Mouse (Mus musculus) kidney, adult 8-10 months (tissue): ENCODE results near the gene Kri1.
"Not testable (repeated sequence)": the region's sequence is repeated elsewhere in the genome, so short reads cannot be mapped to it uniquely, and the experiment has no call there.

Experiments used
- DNase-seq, 2 experiments: peaks; one replicate each; pipeline ENCODE4 v3.0.0; 2022

The Kri1 gene

DNA sequence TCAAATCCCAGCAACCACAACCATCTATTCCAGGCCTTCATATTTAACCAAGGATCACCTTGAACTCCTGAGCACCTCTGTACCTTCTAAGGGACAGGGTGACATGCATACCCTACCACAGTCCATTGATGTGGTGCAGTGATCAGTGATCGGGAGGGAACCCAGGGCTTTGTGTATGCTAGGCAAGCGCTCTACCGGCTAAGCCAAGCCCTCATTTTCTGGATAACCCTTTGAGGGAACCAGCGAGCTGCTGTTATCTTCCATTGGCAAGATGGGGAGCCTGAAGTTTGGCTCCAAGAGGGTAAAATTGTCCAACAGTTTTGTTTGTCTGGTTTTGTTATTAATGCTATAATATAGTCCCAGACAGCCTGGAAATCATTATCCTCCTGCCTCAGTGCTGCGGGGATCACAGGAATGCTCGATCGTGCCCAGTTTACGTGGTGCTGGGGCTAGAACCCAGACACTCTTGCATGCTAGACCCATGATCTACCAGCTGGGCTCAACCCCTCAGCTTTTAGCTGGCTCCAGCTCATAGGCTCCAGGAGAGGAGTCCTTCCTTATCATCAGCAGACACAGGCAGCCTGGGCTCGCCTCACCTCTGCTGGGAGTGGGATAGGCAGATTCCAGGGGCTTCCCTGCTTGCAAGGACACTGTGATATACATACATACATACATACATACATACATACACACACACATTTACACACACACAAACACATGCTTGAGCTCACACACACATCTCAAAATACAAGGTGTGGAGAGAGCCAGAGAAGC is 26.8 kb upstream of the Kri1 start:
- DNase-seq = no peak

DNA sequence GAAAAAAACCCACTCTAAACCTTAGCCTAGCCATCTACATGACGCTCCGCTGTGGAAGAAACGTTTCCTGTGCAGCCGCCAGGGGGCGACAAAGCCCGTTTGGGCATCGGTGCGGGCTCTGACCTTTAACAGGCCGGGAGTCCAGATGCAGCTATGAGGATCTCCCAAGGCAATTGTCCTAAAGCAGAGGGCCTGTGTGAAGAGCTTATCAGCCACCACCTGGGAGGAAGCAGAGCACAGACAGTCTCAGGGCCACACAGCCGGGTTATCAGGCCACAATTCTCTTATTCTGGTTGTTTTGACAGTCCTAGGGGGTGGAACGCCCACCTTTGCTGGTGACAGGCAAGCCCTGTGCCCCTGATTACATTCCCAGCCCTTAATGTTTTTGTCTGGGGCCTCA is 25.6 kb upstream of the Kri1 start:
- DNase-seq = peak; percentile 73 to 84

DNA sequence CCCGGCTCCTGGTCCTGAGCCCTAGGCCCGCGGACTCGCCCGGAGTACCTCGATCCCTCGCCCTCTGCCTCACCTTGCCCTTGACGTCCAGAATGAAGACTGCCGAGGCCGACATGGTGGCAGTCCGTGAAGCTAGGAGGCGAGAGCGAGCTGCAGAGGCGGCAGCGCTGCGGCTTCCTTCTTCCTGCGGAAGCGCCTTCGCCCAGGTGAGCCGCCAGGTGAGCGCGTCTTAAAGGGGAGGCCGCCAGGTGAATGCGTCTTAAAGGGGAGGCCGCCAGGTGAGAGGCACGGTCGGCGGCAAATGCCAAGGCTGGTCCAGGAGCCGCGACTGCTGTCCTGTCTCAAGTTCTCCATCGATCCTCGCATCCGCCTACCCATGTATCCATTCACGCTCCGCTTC is 24.4 kb upstream of the Kri1 start, which contains the start of gene Ap1m2:
Ap1m2 (minus strand) TSS at position 204 of the 400 bp plus-strand sequence.
- peak; percentile 50 to 56 for DNase-seq

DNA sequence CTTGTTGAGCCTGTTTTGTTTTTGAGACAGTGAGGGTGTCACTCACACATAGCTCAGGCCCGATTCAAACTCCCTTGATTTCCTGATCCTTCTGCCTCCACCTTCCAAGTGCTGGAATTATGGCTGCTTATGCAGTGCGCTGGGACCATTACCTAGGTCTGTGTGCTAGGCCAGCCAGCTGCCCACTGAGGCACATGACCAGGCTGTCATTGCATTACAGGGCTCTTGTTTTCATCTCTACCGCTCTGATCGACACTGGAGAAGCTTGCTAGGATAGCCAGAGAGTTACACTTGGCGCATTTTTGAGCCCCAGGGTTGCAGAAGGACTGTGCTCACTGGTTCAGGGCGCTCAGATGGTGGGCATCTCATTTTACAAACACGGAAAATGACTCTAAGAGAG is 23.9 kb upstream of the Kri1 start:
- DNase-seq = no peak

DNA sequence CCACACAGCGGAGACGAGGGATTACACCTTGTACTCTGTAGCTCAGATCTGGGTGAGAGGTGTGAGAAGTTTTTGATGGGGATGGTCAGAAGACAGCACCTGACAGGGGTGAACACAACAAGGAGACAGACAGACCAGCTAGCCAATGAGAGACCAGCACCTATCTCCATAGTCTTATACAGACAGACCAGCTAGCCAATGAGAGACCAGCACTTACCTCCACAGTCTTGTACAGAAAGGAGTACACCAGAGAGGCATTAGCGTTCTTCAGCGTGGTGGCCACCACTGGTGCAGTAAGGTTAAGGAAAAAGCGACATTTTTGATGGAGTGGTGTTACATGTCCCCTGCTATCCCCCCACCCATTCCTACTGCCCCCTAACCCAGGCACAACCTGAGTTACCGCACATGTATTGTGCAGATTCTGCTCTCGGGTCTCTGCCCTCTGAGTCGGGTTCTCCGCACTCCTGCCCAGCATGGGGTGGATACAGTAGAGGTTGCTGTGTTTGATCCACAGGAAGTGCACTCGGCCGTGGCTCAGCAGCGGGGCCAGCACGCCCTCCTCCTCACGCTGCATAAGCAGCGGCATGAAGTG is 21.5 kb upstream of the Kri1 start:
- peak in 1 of 2 experiments; percentile 21 for DNase-seq

DNA sequence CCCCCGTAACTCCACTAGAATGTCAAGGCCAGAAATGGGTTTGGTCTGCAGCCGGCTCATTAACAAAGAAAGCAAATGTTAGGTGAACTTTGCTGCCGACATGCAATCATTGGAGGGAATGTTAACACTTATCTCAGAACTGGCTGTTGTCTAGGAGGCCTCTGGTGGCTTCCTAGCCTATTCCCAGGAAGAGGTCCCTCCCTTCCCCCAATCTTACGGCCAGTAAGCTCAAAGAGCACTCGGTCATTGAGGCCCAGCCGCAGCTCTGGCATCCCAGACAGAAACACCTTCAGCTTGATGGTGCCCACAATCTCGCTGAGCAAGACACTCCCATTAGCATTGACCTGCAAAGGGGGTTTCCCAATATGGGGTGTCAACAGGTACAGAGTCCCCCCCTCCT is 17.3 kb upstream of the Kri1 start:
- DNase-seq = no peak

DNA sequence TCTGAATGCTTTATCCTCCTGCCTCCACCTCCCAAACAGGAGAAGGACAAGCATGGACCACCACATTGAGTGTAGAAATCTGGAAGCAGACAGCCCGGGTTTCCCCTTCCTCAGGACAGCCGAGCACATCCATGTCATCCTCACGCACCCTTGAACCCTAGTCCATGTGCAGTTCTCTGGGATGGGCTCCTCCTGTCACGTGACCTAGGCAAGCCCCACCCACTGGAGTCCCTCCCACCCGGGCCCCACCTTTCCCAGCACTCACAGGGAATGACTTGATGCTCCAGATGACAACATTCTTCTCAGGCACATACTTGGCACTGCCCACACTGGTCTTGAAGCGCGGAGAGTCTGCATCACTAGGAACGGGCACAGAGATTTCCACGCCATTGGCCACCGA is 11.2 kb upstream of the Kri1 start:
- no peak for DNase-seq

DNA sequence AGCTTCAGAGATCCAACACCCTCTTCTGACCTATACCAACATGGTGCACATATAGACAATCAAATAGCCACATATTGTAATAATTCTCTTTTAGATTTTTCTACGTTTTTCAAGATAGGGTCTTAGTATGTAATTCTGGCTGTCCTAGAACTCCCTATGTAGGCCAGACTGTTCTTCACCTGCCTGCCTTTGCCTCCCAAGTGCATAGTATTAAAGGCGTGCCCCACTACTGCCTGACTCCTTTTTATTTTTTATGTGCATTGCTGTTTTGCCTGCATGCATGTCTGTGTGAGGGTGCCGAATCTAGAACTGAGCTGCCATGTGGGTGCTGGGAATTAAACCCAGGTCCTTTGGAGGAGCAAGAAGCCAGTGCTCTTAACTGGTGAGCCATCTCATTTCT is 4.5 kb upstream of the Kri1 start:
- no peak for DNase-seq

DNA sequence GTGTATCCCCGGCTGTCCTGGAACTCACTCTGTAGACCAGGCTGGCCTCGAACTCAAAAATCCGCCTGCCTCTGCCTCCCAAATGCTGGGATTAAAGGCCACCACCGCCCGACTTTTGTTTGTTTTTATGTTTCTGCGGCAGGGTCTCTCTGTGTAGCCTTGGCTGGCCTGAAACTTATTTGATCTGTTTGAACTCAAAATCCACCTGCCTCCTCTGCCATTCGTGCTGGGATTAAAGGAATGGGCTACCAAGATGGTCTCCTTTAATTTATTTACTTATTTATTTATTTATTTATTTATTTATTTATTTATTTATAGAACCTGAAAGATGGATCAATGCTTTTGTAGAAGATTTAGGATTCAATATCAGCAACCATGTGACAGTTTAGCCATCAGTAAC is 4.1 kb upstream of the Kri1 start:
- DNase-seq = not testable (repeated sequence)

DNA sequence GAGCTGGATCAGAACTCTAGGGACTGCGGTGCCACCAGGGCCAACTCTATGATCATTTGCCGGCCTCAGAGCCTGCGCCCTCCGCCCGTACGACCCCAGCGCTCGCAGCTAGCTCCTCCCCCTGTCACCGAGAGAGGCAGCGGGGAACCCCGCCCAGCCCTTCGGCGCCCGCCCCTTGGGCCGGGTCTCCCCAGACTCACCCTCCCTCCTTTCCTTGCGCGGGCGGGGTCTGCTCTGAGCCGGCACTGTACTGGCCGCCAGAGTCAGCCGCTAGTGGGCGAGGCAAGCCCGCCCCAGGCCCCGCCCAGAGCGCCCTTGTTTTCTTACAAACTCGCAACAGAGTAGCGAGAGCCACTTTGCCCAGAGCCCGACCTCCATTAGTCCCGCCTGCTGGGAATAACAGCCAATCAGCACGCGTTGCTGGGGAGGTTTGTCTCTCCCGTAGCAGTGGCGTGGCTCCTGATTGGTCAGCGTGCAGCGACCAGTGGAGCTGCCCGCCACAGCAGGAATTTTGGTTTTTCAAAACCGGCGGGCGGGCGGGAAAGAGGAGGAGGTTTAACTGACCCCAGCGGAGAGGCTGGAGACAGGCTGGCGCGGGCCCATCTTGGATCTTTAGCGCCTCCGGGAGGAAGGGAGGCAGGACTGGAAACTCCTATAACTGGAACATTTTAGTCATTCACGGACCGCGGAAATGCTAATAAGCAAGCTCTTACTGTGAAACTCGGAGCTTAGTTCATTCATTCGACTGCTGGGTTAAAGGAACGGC is 3.4 kb upstream of the Kri1 start, which contains the start of gene Cdkn2d:
Cdkn2d (minus strand) TSS at position 386 of the 766 bp plus-strand sequence.
- DNase-seq = peak; percentile 100

DNA sequence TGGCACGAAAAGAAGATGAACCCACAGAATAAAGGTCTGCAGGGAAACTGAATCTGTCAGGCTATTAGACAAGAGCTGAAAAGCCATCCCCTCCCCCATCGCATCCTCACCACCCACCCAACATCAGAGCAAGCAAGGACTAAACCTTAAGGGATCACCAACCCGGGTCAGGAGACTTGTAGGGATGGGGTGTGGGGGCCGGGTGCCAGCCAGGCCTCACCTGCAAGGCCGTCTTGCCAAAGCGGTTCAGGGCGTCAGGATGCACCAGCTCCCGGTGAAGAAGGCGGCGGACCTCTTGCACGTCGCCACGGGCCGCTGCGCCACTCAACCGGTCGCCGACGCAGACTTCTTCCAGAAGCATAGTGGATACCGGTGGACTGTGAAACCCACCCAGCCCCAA is 2.8 kb upstream of the Kri1 start:
- peak in 1 of 2 experiments; percentile 52 for DNase-seq

DNA sequence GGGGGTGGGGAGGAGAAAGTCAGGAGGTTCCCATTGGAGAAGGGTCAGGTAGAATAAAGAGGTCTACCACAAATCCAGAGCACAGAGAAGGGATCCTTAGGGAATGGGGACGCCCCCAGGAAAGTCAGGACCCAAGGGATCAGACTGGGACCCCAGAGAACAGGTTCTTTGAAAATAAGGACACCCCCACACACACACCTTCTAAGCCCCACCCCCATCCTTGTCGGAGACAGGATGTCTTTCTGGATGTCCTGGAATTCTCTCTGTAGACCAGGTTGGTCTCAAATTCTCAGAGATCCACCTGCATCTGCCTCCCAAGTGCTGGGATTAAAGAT is 1.5 kb upstream of the Kri1 start:
- DNase-seq = no peak

DNA sequence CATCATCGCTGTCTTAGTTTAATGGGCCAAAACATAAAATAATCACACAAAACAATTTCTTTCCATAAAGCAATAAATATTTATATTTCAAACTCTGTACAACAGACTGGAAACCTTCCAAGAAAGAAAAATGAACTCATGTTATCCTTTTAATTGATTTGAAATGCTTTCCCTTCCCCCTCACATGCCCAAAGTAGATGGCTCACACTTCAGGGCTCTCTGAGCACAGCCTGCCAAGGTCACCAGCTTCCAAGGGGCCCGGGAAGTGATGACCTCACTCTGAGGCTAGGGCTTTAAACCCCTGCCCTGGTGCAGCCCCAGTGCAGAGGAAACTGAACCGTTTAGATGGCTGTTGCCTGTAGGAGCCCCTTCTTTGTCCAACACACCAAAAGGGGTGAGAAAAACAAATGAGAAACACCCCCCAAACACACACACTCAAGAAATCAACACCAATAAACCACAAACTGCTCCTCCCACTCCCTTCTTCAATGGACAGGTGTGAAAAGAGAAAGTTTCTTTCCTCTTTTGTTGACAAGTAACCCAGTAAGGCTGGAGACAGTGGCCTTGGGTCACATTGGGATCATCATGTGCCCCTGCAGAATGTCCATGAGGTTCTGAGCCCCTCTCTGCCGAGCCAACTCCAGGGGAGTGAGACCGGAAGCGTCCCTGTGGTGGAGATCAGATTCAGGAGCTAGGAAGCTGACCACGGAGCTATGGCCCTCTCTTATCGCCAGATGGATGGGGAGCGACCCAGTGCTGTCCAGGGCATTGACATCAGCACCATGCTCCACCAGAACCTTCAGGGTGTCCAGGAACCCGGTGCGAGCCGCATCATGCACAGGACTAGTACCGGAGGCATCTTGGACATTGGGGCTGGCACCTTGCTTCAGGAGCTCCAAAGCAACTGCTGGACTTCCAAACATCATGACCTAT is 901 bp upstream of the Kri1 start:
- DNase-seq = no peak

DNA sequence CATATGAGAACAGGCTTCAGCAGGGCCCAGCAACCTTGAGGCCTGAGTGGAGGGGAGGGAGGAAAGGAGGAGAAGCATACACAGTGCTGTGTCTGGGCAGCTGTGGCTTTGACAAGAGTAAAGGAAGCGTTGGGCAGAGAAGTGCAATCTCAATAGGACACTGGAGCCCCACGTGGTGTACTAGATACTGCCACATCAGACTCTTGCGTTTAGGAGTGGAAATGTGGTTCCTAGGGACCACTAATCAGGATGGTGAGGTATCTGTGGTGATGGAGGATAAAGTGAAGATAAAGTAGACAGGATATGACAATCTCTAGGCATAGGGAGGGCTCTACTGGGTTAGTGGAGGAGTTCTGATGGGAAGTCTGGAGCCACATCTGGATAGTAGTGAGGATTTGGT is 1.0 kb downstream of the Kri1 start:
- no peak for DNase-seq

DNA sequence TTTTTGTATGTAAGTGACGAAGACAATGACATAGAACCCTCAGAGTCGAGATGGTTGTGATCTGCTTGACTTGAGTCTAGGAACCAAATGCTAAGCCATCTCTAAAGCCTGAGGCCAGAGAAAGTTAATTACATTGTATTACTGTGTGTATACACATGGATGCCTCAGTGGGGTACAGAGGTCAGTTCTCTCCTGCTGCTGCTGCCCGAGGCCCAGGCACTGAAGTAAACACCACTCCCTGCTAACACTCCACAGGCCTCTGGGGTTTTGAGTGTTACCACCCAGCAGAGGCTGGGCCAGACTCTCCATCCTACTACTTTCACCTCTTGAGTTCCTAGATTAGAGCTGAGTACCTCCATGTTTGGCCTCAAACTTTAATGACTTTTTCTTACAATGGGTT is 3.8 kb downstream of the Kri1 start:
- DNase-seq = peak in 1 of 2 experiments; percentile 39

DNA sequence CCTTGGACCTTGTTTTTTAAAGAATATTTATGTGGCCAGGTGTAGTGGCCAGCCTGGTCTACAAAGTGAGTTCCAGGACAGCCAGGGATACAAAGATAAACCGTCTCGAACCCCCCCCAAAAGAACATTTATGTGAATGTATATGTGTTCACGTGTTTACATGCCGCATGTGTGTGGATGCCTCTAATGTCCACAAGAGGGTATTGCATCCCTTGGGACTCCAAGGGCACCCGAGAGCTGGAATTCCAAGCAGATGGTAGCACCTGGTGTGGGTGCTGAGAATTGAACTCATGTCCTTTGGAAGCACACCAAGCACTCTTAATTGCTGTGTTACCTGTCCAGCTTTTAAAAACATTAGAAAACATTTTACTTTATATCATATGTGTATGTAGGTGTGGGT is 4.2 kb downstream of the Kri1 start:
- no peak for DNase-seq

DNA sequence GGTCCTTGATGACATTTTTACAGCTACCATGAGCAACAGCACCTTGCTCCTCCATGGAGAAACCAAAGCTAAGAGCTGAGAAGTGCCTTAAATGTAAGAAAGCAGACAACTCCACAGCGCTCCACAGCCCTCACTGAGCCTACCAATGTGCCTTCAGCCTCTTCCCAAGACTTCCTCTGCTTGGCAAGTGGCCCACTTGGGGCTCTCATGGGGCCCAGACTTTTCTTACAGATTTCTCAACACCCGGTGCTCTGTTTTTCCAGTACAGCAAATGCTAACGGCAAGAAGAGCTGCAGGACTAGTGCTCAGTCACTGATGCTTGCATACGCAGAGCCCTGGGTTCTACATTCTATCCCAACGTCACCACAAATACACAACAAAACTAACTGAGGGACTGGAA is 10.0 kb downstream of the Kri1 start:
- DNase-seq = no peak

DNA sequence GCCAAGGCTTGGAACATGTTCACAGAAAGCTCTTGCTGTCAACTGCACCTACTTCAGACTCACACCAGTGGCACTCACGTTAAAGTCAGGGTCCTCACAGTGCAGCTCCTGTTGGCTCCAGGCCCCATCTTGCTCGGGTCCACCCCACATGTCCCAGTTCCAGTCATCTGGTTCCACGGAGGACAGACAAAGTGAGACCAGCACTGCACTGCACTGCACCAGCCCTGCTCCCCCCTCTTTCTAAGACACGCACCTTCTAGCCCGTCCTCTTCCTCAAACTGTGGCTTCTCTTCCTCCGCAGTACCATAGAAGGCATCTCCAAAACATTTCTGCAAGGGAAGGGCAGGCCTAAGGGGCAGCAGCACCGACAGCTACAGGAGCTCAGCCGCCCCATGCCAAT is 11.5 kb downstream of the Kri1 start:
- no peak for DNase-seq

DNA sequence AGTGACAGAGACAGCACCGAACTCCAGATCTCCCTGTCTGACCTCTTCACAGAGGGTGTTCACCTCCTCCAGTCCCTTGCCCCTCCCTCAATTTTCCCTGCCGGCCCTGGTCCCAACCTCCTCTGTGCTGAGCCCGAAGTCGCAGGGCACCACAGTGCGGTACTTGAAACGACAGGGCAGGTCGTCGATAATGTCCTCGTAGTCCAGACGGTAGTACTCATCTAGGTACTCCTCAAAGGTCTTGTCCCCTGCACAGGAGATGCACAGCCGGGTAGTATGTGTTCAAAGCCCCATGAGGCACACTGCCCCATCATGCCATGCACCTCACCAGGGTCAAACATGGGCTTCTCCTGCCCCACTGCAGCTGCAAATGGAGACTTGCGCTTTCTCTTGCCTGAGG is 12.0 kb downstream of the Kri1 start:
- DNase-seq = no peak

DNA sequence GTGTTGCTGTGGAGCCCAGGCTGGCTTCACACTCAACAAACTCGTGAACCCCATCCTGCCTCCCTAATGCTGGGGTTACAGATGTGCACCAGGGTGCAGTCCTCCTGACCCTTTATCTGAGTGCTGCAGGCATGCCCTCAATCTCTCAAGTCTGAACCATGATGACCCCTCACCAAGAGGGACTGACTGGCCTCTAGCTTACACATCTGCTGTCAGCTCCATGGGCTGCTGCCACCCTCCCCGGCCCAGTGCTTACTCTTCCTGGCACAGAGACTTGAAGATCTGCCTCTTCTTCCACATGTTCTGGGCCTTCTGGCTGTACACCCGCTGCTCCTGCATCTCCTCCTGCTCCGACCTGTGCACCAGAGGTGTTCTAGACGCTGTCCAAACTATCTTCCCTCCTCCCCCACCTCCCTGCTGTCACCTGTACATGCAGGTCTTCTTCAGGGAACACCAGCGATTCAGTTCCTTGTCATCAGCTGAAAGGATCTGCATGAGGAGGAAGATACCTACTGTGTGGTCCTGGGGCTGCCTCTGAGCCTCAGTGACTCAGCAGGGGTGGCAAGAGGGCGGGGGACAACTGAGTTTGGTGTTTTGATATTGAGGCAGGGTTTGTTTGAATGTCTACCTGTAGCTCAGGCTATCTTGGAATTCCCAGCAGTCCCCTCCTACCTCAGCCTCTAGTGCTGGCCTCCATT is 12.6 kb downstream of the Kri1 start:
- DNase-seq = no peak

DNA sequence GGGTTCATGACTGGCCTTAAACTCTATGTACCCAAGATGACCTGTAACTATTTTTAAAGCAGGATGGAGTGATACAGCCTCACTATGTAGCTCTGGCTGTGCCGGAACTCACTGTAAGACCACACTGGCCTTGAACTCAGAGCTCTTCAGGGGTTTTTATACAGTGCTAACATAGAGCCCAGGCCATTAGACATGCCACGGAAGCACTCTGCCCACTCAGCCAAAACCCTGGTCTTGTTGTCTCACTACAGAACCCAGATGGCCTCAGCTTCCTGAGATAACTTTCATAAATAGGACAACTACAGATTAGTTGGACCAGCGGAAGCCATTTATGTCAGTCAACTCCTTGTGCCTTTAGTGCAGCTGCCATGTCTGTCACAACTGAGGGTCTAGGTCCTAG is 13.4 kb downstream of the Kri1 start:
- no peak for DNase-seq

DNA sequence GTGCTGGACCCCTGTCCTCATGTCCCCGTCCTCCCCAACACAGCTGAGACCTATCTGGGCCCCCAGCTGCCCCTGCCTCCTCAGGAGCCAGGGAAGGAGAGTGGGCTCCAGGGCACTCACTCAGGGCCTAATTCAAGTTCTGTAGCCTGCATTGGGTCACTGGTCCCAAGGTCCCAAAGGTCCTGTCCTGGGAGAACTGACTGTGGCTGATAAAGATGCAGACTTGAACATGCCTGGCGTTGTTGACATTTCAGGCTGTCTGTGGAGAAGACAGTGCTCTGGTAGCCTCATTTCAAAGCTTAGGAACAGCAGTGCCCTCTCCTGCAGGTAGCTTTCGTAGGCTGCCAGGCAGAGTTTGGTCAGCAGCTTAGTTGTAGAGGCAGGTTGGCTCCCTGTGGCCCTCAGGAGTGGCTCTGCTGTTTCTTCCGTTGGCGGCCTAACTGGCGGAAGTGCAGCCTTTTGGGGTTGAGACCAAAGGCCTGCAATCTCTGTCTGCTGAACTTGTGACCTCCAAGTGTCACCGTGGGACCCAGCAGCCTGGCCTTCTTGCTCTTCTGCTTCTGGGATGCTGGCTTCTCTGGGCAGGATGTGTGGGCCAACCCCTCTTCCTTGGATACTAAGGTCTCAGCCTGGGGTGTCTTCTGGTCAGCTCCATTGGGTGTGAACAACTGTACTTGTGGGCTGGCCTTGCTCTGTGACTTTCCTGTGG is 14.1 kb downstream of the Kri1 start:
- DNase-seq = no peak
